Mouse (Mus musculus) 416B (cell line): ENCODE measurements around the gene Uck1.

Source experiments
- DNase-seq: peaks from one replicate; pipeline ENCODE4 v3.0.0; 2011; ENCODE audit warnings: low read depth

The Uck1 gene

DNA sequence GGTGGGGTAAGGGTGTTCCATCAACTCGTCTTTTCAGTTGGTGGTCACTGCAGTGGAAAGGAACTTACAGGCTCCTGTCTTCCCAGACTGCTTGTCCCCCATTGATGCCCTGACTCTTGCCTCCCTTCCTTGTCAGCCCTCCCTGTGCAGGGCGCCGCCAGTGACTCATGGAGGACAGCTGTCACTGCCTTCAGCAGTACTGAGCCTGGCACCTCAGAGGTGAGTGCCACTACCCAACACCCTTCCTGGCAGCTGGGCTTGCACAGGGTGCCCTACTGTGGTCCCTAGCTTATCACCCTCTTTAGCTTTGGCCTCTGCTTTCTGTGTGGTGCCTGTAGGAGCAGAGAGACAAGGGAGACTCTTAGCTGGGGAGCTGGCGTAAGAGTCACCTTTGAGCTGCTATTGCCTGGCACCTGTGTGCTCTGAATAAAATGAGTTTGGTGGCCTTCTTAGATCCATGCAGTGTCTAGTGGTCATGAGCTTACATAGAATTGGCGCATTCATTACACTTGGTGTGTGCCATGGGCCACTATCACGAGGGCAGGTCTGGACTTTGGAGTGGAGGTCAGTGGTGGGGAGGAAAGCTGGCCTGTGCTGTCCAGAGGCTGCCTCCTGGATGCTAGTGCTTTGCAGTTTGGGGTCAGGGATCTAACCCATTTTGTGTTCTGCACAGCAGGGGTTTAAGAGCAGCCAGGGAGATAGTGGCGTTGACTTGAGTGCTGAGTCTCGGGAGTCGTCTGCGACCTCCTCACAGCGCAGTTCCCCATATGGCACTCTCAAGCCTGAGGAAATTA, 41.2 kb downstream of the Uck1 start:
- DNase-seq: no peak

- no peak for DNase-seq
These were observed 41.8 kb downstream of the Uck1 start for GRCm38 (mm10) chr2:32218113-32218512.

DNA sequence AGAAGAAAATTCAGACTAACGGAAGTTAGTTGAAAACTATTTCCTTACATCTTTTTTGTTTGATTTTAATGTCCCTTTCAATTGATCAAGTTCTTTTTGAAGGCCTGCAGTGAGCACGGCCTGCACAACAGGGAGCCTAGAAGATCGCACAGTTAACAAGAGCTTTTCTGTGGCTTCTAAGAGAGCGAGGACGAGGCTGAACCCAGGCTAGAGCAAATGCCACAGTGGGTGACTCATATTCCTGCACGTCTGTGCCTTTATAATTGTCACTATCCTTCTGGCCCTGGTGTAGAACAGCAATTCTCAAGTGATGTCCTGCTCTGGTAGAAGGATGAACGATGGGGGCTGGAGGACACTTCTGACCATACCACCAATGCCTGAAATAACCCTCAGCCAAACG, 42.3 kb downstream of the Uck1 start:
- DNase-seq: no peak

- DNase-seq: no peak
These were observed 43.5 kb downstream of the Uck1 start for GRCm38 (mm10) chr2:32216506-32216905.

- no peak for DNase-seq
These were observed 44.4 kb downstream of the Uck1 start for GRCm38 (mm10) chr2:32215576-32215975.

- DNase-seq: no peak
These were observed 47.0 kb downstream of the Uck1 start for GRCm38 (mm10) chr2:32213000-32213399.

DNA sequence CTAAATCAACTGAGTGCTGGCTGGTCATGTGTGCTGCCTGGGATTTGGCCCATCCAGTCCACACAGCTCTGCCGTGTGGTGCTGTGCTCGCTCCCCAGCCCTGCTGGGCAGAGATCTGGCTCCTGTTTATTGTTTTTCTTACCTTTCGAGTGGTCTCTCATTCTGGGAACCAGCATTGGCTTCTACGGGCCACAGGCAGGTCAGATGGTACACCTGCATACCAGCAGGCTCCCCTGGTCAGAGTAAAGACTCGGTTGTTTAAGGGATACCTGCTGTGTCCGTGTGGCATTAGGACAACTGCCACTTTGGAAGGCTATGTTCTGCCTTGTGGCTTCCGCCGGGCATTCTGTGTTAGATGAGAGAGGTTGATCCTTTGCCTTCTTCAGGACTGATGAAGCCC, 48.3 kb downstream of the Uck1 start:
- no peak for DNase-seq

DNA sequence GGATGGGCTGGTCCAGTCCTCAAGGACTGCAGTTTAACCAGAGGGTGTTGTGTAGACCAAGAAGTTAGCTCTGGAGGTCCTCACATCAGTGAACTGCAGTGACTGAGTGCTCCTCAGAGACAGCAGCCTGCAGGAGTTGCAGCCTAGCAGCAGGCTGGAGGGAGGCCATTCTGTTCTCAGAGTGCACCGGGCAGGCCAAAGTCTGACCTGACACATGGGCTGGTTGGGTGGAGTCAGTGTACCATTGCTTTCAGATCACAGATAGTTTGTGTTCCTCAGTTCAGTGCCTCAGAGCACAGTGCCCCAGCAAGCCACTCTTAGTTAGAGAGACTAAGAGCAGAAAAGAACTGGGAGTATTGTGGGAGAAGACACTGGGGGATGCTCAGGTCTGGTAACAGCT, 52.3 kb downstream of the Uck1 start:
- no peak for DNase-seq
